Mouse (Mus musculus) left cerebral cortex, adult 2 months (tissue): ENCODE measurements around the gene Rab8a. TPM values are rescaled to one million over a fixed set of nuclear protein-coding genes. Genes with fewer than 3 reads are reported as not detected.

Source experiments
- DNase-seq, 2 experiments: peaks; one replicate each; pipeline ENCODE4 v3.0.0; 2021 to 2022; ENCODE audit warnings: low spot score in 2 of 2, mixed read lengths in 1 of 2; ENCODE audit errors: extremely low spot score in 1 of 2
- H3K27ac ChIP-seq: fragments of 200-600 bp; 2 replicates; pipeline ENCODE4 v1.8.1; 2022
- H3K4me3 ChIP-seq: fragments of 200-600 bp; 2 replicates; pipeline ENCODE4 v1.8.1; 2022
- CTCF ChIP-seq: fragments of 200-600 bp; IDR thresholded peaks from 2 replicates; pipeline ENCODE4 v1.8.1; 2022; ENCODE audit warnings: antibody characterized with exemption, mild to moderate bottlenecking, moderate library complexity
- intact Hi-C: fragments of 180-260 bp; cut with DNase I; formaldehyde crosslinking; loops from one replicate; pipeline ENCODE4 v1.15.1; 2025
- total RNA-seq, 2 experiments: library from RNA; stranded (reverse); gene quantifications; 2 replicates each; pipeline ENCODE4 v1.2.3; 2021

The Rab8a gene
- total RNA-seq, 2 experiments from 2014 or later: 32.4 to 37.9 TPM

GRCm38 (mm10) chr8:72218781-72219540 lies 58.0 kb downstream of the Rab8a start:
- TF ChIP-seq CTCF: no peak
- no peak for DNase-seq
- Histone ChIP-seq H3K27ac (peak overlapping the region; percentile 16; the same call in 1 of the 2 replicates), H3K4me3 (peak overlapping the region; percentile 67)
- intact Hi-C loops: no loop called here

DNA sequence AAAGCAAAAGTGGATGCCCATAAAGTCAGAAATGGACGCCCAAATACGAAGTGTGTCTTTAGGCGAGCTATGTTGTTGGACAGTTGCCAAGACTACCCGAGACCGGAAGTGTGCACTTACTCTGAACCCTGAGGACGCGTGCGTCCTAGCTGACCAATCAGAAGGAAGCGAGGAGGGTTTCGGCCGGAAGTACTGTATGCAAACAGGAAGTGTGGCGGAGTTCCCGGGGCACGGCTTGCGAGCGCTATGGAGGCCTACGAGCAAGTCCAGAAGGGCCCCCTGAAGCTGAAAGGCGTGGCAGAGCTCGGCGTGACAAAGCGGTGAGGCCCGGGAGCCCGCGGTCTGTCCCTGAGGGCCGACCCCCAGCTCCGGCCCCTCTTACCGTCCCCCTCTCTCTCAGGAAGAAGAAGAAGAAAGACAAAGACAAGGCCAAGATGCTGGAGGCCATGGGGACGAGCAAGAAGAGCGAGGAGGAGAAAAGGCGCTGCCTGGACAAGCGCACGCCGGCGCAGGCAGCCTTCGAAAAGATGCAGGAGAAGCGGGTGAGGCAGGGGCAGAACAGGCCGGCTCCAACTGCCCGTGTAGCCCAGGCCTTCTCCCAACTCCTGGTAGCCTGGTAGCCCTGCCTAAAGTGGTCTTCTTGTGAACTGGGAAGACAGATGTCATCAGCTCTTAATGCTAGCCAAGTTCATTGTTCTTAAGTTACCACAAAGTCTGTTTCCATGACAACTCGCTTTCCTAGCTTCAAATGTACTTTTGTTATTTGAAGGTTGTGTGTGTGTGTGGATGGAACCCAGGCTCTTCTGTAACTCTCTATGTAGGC lies 58.8 kb downstream of the Rab8a start, which contains the start of gene Fam32a:
Gene Fam32a (plus strand): TSS at position 190 of the 823 bp plus-strand sequence.
- TF ChIP-seq CTCF: no peak
- intact Hi-C loops: no loop called here
- DNase-seq: peak; percentile 81 to 84
- H3K4me3 ChIP-seq: peak within 1 kb of the TSS; percentile 67
- H3K27ac ChIP-seq: peak within 1 kb of the TSS; percentile 87

DNA sequence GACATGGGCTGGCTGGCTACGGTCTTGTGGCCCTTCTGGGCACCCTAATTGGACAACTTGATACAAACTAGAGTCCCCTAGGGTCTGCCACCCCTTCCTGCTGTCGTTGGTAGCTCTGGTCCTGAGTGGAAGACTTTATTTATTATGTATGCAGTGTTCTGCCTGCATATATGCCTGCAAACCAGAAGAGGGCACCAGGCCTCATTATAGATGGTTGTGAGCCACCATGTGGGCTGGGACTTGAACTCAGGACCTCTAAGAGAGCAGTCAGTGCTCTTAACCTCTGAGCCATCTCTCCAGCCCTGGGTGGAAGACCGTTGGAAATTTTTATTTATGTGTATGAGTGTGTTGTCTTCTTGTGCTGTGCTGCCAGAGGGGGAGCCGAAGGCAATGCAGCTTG lies 59.8 kb downstream of the Rab8a start:
- peak; percentile 11 for TF ChIP-seq CTCF
- Histone ChIP-seq H3K27ac (no peak overlapping the region), H3K4me3 (no peak overlapping the region; the same call in 1 of the 2 replicates)
- intact Hi-C loops: no loop called here
- no peak for DNase-seq

- no peak overlapping the region for H3K27ac ChIP-seq
- DNase-seq: no peak
- TF ChIP-seq CTCF: no peak
- no peak overlapping the region for H3K4me3 ChIP-seq
- intact Hi-C loops: no loop called here
Observed at GRCm38 (mm10) chr8:72222656-72223055, 61.7 kb downstream of the Rab8a start.

Other genes starting within 250 kb of the Rab8a start
- gene Zfp961, start 210.2 kb upstream of the Rab8a start, total RNA-seq: 10 to 100 TPM; 15.0 to 15.3 TPM
- not detected for gene Cyp4f18, start 151.6 kb upstream of the Rab8a start, total RNA-seq
- not detected for gene Olfr372, start 120.0 kb upstream of the Rab8a start, total RNA-seq
- not detected for gene Olfr373, start 78.0 kb upstream of the Rab8a start, total RNA-seq
- not detected for gene Olfr374, start 54.2 kb upstream of the Rab8a start, total RNA-seq
- gene Tpm4, start 26.2 kb upstream of the Rab8a start, total RNA-seq: 10 to 100 TPM; 24.9 to 29.7 TPM
- not detected for gene Hsh2d, start 28.4 kb downstream of the Rab8a start, total RNA-seq
- gene Cib3, start 51.6 kb downstream of the Rab8a start, total RNA-seq: under 1 TPM in 1 of 2 experiments, not detected in 1; 0.33 TPM
- not detected for gene Gm11034, start 52.4 kb downstream of the Rab8a start, total RNA-seq
- gene Fam32a, start 58.5 kb downstream of the Rab8a start, total RNA-seq: 10 to 100 TPM; 59.0 to 60.9 TPM
- gene Ap1m1, start 78.8 kb downstream of the Rab8a start, total RNA-seq: 10 to 100 TPM; 83.1 to 84.7 TPM
- gene Gm10282, start 144.1 kb downstream of the Rab8a start, total RNA-seq: 1 to 10 TPM; 3.9 to 6.2 TPM
- gene Klf2, start 157.8 kb downstream of the Rab8a start, total RNA-seq: 10 to 100 TPM; 17.1 to 32.3 TPM